Comparison of ENCODE assay signal across 21 mouse cellular contexts in genomic region chr8:128269546-128269945, GRCm38 (mm10).
DNase-seq lines count a peak whose midpoint lies in the region; ATAC-seq and TF ChIP-seq lines count a peak whose summit lies in the region.
"Had no signal": no experiment of that assay in that cellular context is flagged by ENCODE, and none has a peak within 500 bp of the region (broad histone marks: within the 10 kb centered on the region; RNA-seq: fewer than 3 reads in every experiment).

No protein-coding gene starts in this region.

- ATAC-seq in heart, embryonic 13.5 days (ENCODE audit: extremely low read depth, insufficient number of reproducible peaks, low FRiP score, low TSS enrichment) = no peak
- no peak for ATAC-seq in heart, embryonic 11.5 days (replicated peaks; ENCODE audit: insufficient number of reproducible peaks, low FRiP score, low TSS enrichment)
- ATAC-seq in midbrain, embryonic 11.5 days (ENCODE audit: low FRiP score) = no peak
- ATAC-seq in midbrain, postnatal 0 days (ENCODE audit: low FRiP score) = no peak
- ATAC-seq: activated CD4-positive, CD25-positive, alpha-beta regulatory T cell, adult 4 months; CD4-positive, CD25-positive, alpha-beta regulatory T cell, adult 4 months; Patski had no signal

- no peaks in the 10 kb centered on the region for H3K9me3 ChIP-seq in heart, embryonic 10.5 days
- H3K9me3 ChIP-seq in heart, embryonic 13.5 days = no peaks in the 10 kb centered on the region
- H3K9me3 ChIP-seq in heart, embryonic 11.5 days (replicated peaks; ENCODE audit: control insufficient read depth, low read length) = no peaks in the 10 kb centered on the region
- H3K9me3 ChIP-seq in midbrain, embryonic 11.5 days (ENCODE audit: control insufficient read depth, low read length) = no peaks in the 10 kb centered on the region
- H3K9me3 ChIP-seq in midbrain, postnatal 0 days (ENCODE audit: low read length) = no peaks in the 10 kb centered on the region
- H3K9me3 ChIP-seq: G1E had no signal

- peaks cover 39% of the 10 kb centered on the region for H3K4me1 ChIP-seq in heart, embryonic 10.5 days
- peaks cover 49% of the 10 kb centered on the region for H3K4me1 ChIP-seq in heart, embryonic 13.5 days
- peaks cover 29% of the 10 kb centered on the region for H3K4me1 ChIP-seq in heart, embryonic 11.5 days (ENCODE audit: control insufficient read depth, insufficient read depth, low read length)
- H3K4me1 ChIP-seq in midbrain, embryonic 11.5 days (ENCODE audit: control insufficient read depth, insufficient read depth, low read length) = peaks cover 6% of the 10 kb centered on the region
- no peaks in the 10 kb centered on the region for H3K4me1 ChIP-seq in midbrain, postnatal 0 days (ENCODE audit: insufficient read depth, low read length)

- no peak overlapping the region for H3K4me2 ChIP-seq in heart, embryonic 13.5 days
- no peak overlapping the region for H3K4me2 ChIP-seq in heart, embryonic 11.5 days
- H3K4me2 ChIP-seq in midbrain, embryonic 11.5 days = no peak overlapping the region
- H3K4me2 ChIP-seq in midbrain, postnatal 0 days (ENCODE audit: low read depth, low read length, poor library complexity, severe bottlenecking) = no peak overlapping the region

- no peak overlapping the region for H3K9ac ChIP-seq in heart, embryonic 13.5 days
- H3K9ac ChIP-seq in heart, embryonic 11.5 days (ENCODE audit: low read depth, low read length) = no peak overlapping the region
- no peak overlapping the region for H3K9ac ChIP-seq in midbrain, embryonic 11.5 days (ENCODE audit: low read length)
- no peak overlapping the region for H3K9ac ChIP-seq in midbrain, postnatal 0 days (replicated peaks; ENCODE audit: low read length, poor library complexity, severe bottlenecking)

- no peaks in the 10 kb centered on the region for H3K27me3 ChIP-seq in heart, embryonic 10.5 days (ENCODE audit: insufficient read depth, poor library complexity, severe bottlenecking)
- no peaks in the 10 kb centered on the region for H3K27me3 ChIP-seq in heart, embryonic 13.5 days (replicated peaks)
- H3K27me3 ChIP-seq in heart, embryonic 11.5 days (ENCODE audit: control insufficient read depth, insufficient read depth, low read length) = no peaks in the 10 kb centered on the region
- H3K27me3 ChIP-seq in midbrain, embryonic 11.5 days (ENCODE audit: control insufficient read depth, insufficient read depth, low read length) = no peaks in the 10 kb centered on the region
- no peaks in the 10 kb centered on the region for H3K27me3 ChIP-seq in midbrain, postnatal 0 days (ENCODE audit: insufficient read depth, low read length)
- H3K27me3 ChIP-seq: CH12.LX, Patski had no signal

- TF ChIP-seq CTCF in midbrain, postnatal 0 days (IDR thresholded peaks at IDR 0.05) = no peak

- H3K4me3 ChIP-seq in heart, embryonic 10.5 days = no peak overlapping the region
- H3K4me3 ChIP-seq in heart, embryonic 13.5 days = no peak overlapping the region
- no peak overlapping the region for H3K4me3 ChIP-seq in heart, embryonic 11.5 days (ENCODE audit: low read depth, low read length)
- H3K4me3 ChIP-seq in midbrain, embryonic 11.5 days (ENCODE audit: low read depth, low read length) = no peak overlapping the region
- H3K4me3 ChIP-seq in midbrain, postnatal 0 days (ENCODE audit: low read depth, low read length) = no peak overlapping the region

- peak; percentile 78 for DNase-seq in heart, adult 11 months
- no peak for DNase-seq in heart, embryonic 10.5 days (ENCODE audit: low spot score)
- peak; percentile 51 for DNase-seq in midbrain, embryonic 11.5 days (ENCODE audit: low spot score, missing footprints)
- no peak for DNase-seq in midbrain, postnatal 0 days (ENCODE audit: low spot score)
- DNase-seq: adrenal gland, adult 2 months; adrenal gland, adult 8-10 months; adrenal gland, postnatal 10 days; adrenal gland, postnatal 14 days; adrenal gland, postnatal 25 days; adrenal gland, postnatal 36 days; B cell, adult 2 months; cerebellum, adult 11 months; cerebellum, adult 11-12 months; cerebellum, adult 18-20 months had no signal

- no peak overlapping the region for H3K27ac ChIP-seq in heart, embryonic 10.5 days
- H3K27ac ChIP-seq in heart, embryonic 13.5 days (replicated peaks) = 0 out of 2 replicates have a peak overlapping the region, but pooled peaks have one; percentile 3
- no peak overlapping the region for H3K27ac ChIP-seq in heart, embryonic 11.5 days (ENCODE audit: low read depth, low read length)
- H3K27ac ChIP-seq in midbrain, embryonic 11.5 days (ENCODE audit: low read depth, low read length) = no peak overlapping the region
- H3K27ac ChIP-seq in midbrain, postnatal 0 days (ENCODE audit: low read depth, low read length) = no peak overlapping the region

- 70% methylated on average over 1 of the region's 1 CpGs for WGBS in heart, embryonic 10.5 days
- WGBS in heart, embryonic 13.5 days = 78% methylated on average over 1 of the region's 1 CpGs
- 68% methylated on average over 1 of the region's 1 CpGs for WGBS in heart, embryonic 11.5 days (ENCODE audit: insufficient replicate concordance)
- 85% methylated on average over 1 of the region's 1 CpGs for WGBS in midbrain, embryonic 11.5 days
- 87% methylated on average over 1 of the region's 1 CpGs for WGBS in midbrain, postnatal 0 days

- H3K36me3 ChIP-seq in heart, embryonic 10.5 days = no peaks in the 10 kb centered on the region
- H3K36me3 ChIP-seq in heart, embryonic 13.5 days = no peaks in the 10 kb centered on the region
- H3K36me3 ChIP-seq in heart, embryonic 11.5 days (ENCODE audit: control insufficient read depth, insufficient read depth, low read length) = no peaks in the 10 kb centered on the region
- H3K36me3 ChIP-seq in midbrain, embryonic 11.5 days (ENCODE audit: control insufficient read depth, insufficient read depth, low read length) = no peaks in the 10 kb centered on the region
- H3K36me3 ChIP-seq in midbrain, postnatal 0 days (ENCODE audit: insufficient read depth, low read length) = no peaks in the 10 kb centered on the region
- H3K36me3 ChIP-seq: G1E had no signal

Comparison
In these comparisons a context has a peak if more than half of its experiments do, and no peak if none do; other contexts are left out.
1. DNase-seq: peak in heart, adult 11 months (single experiment) and midbrain, embryonic 11.5 days (single experiment); none in heart, embryonic 10.5 days (single experiment) and midbrain, postnatal 0 days (single experiment).